Comparison of ENCODE assay signal across 9 mouse cellular contexts in the genomic region with DNA sequence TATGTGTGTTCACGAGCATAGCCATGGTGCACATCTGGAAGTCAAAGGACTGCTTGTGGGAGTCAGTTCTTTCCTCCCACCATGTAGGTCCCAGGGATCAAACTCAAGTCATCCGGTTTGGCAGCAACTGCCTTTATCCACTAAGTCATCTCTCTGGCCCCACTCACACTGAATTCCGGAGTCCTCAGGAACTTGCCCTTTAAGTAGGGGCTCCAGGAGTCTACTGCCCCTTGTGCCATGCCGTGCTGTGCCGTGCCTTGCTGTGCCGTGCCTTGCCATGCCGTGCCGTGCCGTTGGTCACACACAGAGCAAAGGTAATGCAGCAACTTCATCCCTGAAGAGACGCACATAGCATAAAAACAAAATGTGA. TPM values are rescaled to one million over a fixed set of nuclear protein-coding genes. Genes with fewer than 3 reads are reported as not detected.
DNase-seq lines count a peak whose midpoint lies in the region; ATAC-seq and TF ChIP-seq lines count a peak whose summit lies in the region.
"Had no signal": no experiment of that assay in that cellular context is flagged by ENCODE, and none has a peak within 500 bp of the region (broad histone marks: within the 10 kb centered on the region; RNA-seq: fewer than 3 reads in every experiment).

No protein-coding gene starts in this region.

- no peak for TF ChIP-seq POLR2A in kidney, adult 2 months (IDR thresholded peaks at IDR 0.05; ENCODE audit: low read depth, low read length)

- H3K4me1 ChIP-seq in kidney, adult 2 months (ENCODE audit: control insufficient read depth, insufficient read depth, low read length) = no peaks in the 10 kb centered on the region
- peaks cover 7% of the 10 kb centered on the region; the same call in 1 of the 2 replicates for H3K4me1 ChIP-seq in kidney, embryonic 14.5 days (ENCODE audit: control insufficient read depth, insufficient read depth, low read length)
- H3K4me1 ChIP-seq in brown adipose tissue, adult 24 weeks (ENCODE audit: control insufficient read depth, insufficient read depth, insufficient read length, low read length) = peaks cover 3% of the 10 kb centered on the region
- H3K4me1 ChIP-seq in limb, embryonic 13.5 days = peaks cover 16% of the 10 kb centered on the region

- no peaks in the 10 kb centered on the region for H3K27me3 ChIP-seq in kidney, adult 2 months (replicated peaks; ENCODE audit: control insufficient read depth, insufficient read depth, low read length)
- H3K27me3 ChIP-seq in kidney, embryonic 14.5 days (ENCODE audit: control insufficient read depth, insufficient read depth, low read length) = no peaks in the 10 kb centered on the region
- no peaks in the 10 kb centered on the region; the same call in 1 of the 2 replicates for H3K27me3 ChIP-seq in limb, embryonic 13.5 days

- no peak overlapping the region for H3K27ac ChIP-seq in kidney, adult 2 months (ENCODE audit: insufficient read depth, low read depth, low read length)
- H3K27ac ChIP-seq in kidney, embryonic 14.5 days (ENCODE audit: low read depth, low read length) = no peak overlapping the region
- H3K27ac ChIP-seq in brown adipose tissue, adult 24 weeks (replicated peaks; ENCODE audit: low read depth, low read length) = peak overlapping the region; percentile 90
- no peak overlapping the region for H3K27ac ChIP-seq in limb, embryonic 13.5 days

- no peaks in the 10 kb centered on the region for H3K9me3 ChIP-seq in kidney, embryonic 14.5 days (ENCODE audit: control insufficient read depth, low read length)
- no peaks in the 10 kb centered on the region; the same call in 1 of the 2 replicates for H3K9me3 ChIP-seq in limb, embryonic 13.5 days

- peak; percentile 20 for DNase-seq in kidney, adult 2 months
- no peak for DNase-seq in urinary bladder, adult 18-20 months (ENCODE audit: low spot score in 2 of 2)
- DNase-seq: cerebellum, postnatal 36 days had no signal

- no peak overlapping the region; the same call in 1 of the 2 replicates for H3K4me2 ChIP-seq in kidney, embryonic 14.5 days (replicated peaks; ENCODE audit: low read depth, low read length)
- H3K4me2 ChIP-seq in limb, embryonic 13.5 days (replicated peaks) = peak overlapping the region; percentile 31

- no peak overlapping the region for H3K9ac ChIP-seq in kidney, embryonic 14.5 days (ENCODE audit: low read depth, low read length)
- no peak overlapping the region for H3K9ac ChIP-seq in limb, embryonic 13.5 days

- no peak overlapping the region for H3K4me3 ChIP-seq in kidney, adult 2 months (ENCODE audit: insufficient read depth, low read depth, low read length)
- H3K4me3 ChIP-seq in kidney, embryonic 14.5 days (ENCODE audit: low read length) = no peak overlapping the region
- H3K4me3 ChIP-seq in brown adipose tissue, adult 24 weeks (ENCODE audit: insufficient read depth, low read depth, low read length) = peak overlapping the region; percentile 49
- no peak overlapping the region for H3K4me3 ChIP-seq in limb, embryonic 13.5 days

- H3K36me3 ChIP-seq in kidney, adult 2 months (ENCODE audit: control insufficient read depth, insufficient read depth, low read length) = no peaks in the 10 kb centered on the region
- H3K36me3 ChIP-seq in kidney, embryonic 14.5 days (ENCODE audit: control insufficient read depth, insufficient read depth, low read length) = no peaks in the 10 kb centered on the region
- no peaks in the 10 kb centered on the region for H3K36me3 ChIP-seq in limb, embryonic 13.5 days

- no peak for TF ChIP-seq CTCF in kidney, adult 2 months (conservative IDR thresholded peaks at IDR 0.05; ENCODE audit: insufficient read depth, insufficient read length, low read depth, low read length)

- WGBS in kidney, adult 2 months = 37% methylated on average over 10 of the region's 10 CpGs
- WGBS in kidney, embryonic 14.5 days = 33% methylated on average over 10 of the region's 10 CpGs
- WGBS in limb, embryonic 13.5 days = 20% methylated on average over 10 of the region's 10 CpGs

- no peak; the same call in 1 of the 2 replicates for ATAC-seq in kidney, embryonic 14.5 days (ENCODE audit: low FRiP score, low TSS enrichment)
- ATAC-seq in granulocyte monocyte progenitor cell, adult 5-6 weeks (replicated peaks; ENCODE audit: poor library complexity, severe bottlenecking) = 0 out of 2 replicates have a peak, but pooled peaks have one; percentile 2
- ATAC-seq in limb, embryonic 13.5 days (ENCODE audit: low FRiP score, low read depth) = peak; percentile 28
- ATAC-seq in megakaryocyte-erythroid progenitor cell, adult 5-6 weeks (replicated peaks; ENCODE audit: low FRiP score, low TSS enrichment, poor library complexity, severe bottlenecking) = no peak

RNA-seq across cellular contexts. Expression of gene Prtg, which starts 15.5 kb away (rescaled TPM):
- polyA plus RNA-seq in kidney, adult 2 months (2012; rRNA removed) = 0.06 and 0.15 TPM in 2 replicates
- polyA plus RNA-seq in kidney, embryonic 14.5 days (2014; fragmentation: Nextera tagmentation; extraction: Ambion mirVana) = 3.4 and 4.6 TPM in 2 replicates
- 0.13 TPM in 1 of 2 replicates, not detected in the other for polyA plus RNA-seq in brown adipose tissue, adult 24 weeks (2012; ENCODE audit: insufficient read depth, insufficient read length, missing spikeins)
- total RNA-seq in granulocyte monocyte progenitor cell, adult 5-6 weeks (2014; fragmentation: Nextera tagmentation) = 0.17 TPM in 1 of 2 replicates, not detected in the other
- not detected in 2 replicates for total RNA-seq in granulocyte monocyte progenitor cell, adult 5-6 weeks (2017)
- polyA plus RNA-seq in limb, embryonic 13.5 days (2015; fragmentation: Nextera tagmentation; extraction: Ambion mirVana) = 0.36 and 1.0 TPM in 2 replicates
- total RNA-seq in megakaryocyte-erythroid progenitor cell, adult 5-6 weeks (2014; fragmentation: Nextera tagmentation) = not detected in 2 replicates
- not detected in 2 replicates for total RNA-seq in megakaryocyte-erythroid progenitor cell, adult 5-6 weeks (2017)
- total RNA-seq: neutrophil, adult 5-6 weeks had no signal

Comparison
In these comparisons a context has a peak if more than half of its experiments do, and no peak if none do; other contexts are left out.
1. ATAC-seq: peak in granulocyte monocyte progenitor cell, adult 5-6 weeks (single experiment) and limb, embryonic 13.5 days (single experiment); none in kidney, embryonic 14.5 days (single experiment) and megakaryocyte-erythroid progenitor cell, adult 5-6 weeks (single experiment).